Mouse (Mus musculus) lung, adult 2 months (tissue): ENCODE data around the gene Mvb12a. TPM values are rescaled to one million over a fixed set of nuclear protein-coding genes. Genes with fewer than 3 reads are reported as not detected.

ENCODE experiments used
- DNase-seq: peaks from one replicate; pipeline ENCODE4 v3.0.0; 2022
- H3K4me1 ChIP-seq: fragments of 200-500 bp; 2 replicates; pipeline ENCODE4 v1.6.1; 2011; ENCODE audit warnings: low read length; ENCODE audit not compliant: control insufficient read depth, insufficient read depth
- H3K4me3 ChIP-seq: fragments of 200-500 bp; replicated peaks from 2 replicates; pipeline ENCODE3; 2011; ENCODE audit warnings: low read depth, mild to moderate bottlenecking, control low read depth, low read length; ENCODE audit errors: extremely low read depth
- CTCF ChIP-seq: fragments of 200-500 bp; IDR thresholded peaks from 2 replicates; pipeline ENCODE4 v1.5.1; 2011; ENCODE audit warnings: mild to moderate bottlenecking, low read length, control low read depth; ENCODE audit not compliant: insufficient read depth
- POLR2A ChIP-seq: fragments of 200-500 bp; IDR thresholded peaks from 2 replicates; pipeline ENCODE4 v1.6.1; 2011; ENCODE audit warnings: low read depth, mild to moderate bottlenecking, control low read depth, low read length, borderline replicate concordance; ENCODE audit errors: extremely low read depth
- WGBS: fragments of 180-500 bp; shearing (Covaris S2); methylation state at CpG from one replicate; pipeline ENCODE4 v1.1.7; 2018; 5-methylcytosine and 5-hydroxymethylcytosine counted together
- polyA plus RNA-seq: library from polyadenylated mRNA; depleted of rRNA; stranded (reverse); fragments of >200 nt; gene quantifications from 2 replicates; pipeline ENCODE4 v1.2.3, GENCODE M21; 2012; rRNA removed

Gene Mvb12a
- 131 and 132 TPM in 2 replicates for polyA plus RNA-seq

GRCm38 (mm10) chr8:71542632-71543343 lies at the start of gene Mvb12a:
Mvb12a (plus strand) TSS chr8:71542922.
- peaks cover 10% of the 10 kb centered on the region for H3K4me1 ChIP-seq
- peak; percentile 97 for DNase-seq
- peak; percentile 57; the same call in 1 of the 2 replicates for TF ChIP-seq POLR2A
- no peak for TF ChIP-seq CTCF
- under 1% methylated on average over 55 of the region's 55 CpGs for WGBS
- H3K4me3 ChIP-seq = peak within 1 kb of the TSS; percentile 70

- peak; percentile 86 for DNase-seq
- TF ChIP-seq CTCF (peak; percentile 73), POLR2A (no peak)
- no peak overlapping the region for H3K4me3 ChIP-seq
- 6% methylated on average over 16 of the region's 16 CpGs for WGBS
- peaks cover 31% of the 10 kb centered on the region for H3K4me1 ChIP-seq
Observed at GRCm38 (mm10) chr8:71495039-71495438, 47.7 kb upstream of the Mvb12a start.

GRCm38 (mm10) chr8:71495811-71496210 lies 46.9 kb upstream of the Mvb12a start:
- Histone ChIP-seq H3K4me1 (peaks cover 31% of the 10 kb centered on the region), H3K4me3 (no peak overlapping the region)
- no peak for DNase-seq
- TF ChIP-seq POLR2A (no peak), CTCF (no peak)
- WGBS = 50% methylated on average over 5 of the region's 5 CpGs

- Histone ChIP-seq H3K4me1 (peaks cover 31% of the 10 kb centered on the region), H3K4me3 (no peak overlapping the region)
- peak; percentile 78 for DNase-seq
- WGBS = 31% methylated on average over 11 of the region's 11 CpGs
- TF ChIP-seq CTCF (0 out of 2 replicates have a peak, but pooled peaks have one; percentile 33), POLR2A (no peak)
Observed at GRCm38 (mm10) chr8:71496481-71496880, 46.2 kb upstream of the Mvb12a start.

- TF ChIP-seq POLR2A (no peak), CTCF (no peak)
- Histone ChIP-seq H3K4me3 (no peak overlapping the region), H3K4me1 (peaks cover 31% of the 10 kb centered on the region)
- no peak for DNase-seq
- WGBS = 95% methylated on average over 1 of the region's 1 CpGs
Observed at GRCm38 (mm10) chr8:71497077-71497645, 45.6 kb upstream of the Mvb12a start.

- no peak for DNase-seq
- 31% methylated on average over 15 of the region's 15 CpGs for WGBS
Observed at GRCm38 (mm10) chr8:71497881-71498501, 44.7 kb upstream of the Mvb12a start.

GRCm38 (mm10) chr8:71498816-71499690 lies 43.7 kb upstream of the Mvb12a start:
- H3K4me1 ChIP-seq = peaks cover 31% of the 10 kb centered on the region
- DNase-seq = no peak
- no peak for TF ChIP-seq POLR2A
- no peak for TF ChIP-seq CTCF
- WGBS = 25% methylated on average over 16 of the region's 16 CpGs
- no peak overlapping the region for H3K4me3 ChIP-seq

More at GRCm38 (mm10) chr8:71497881-71498501, 44.7 kb upstream of the Mvb12a start:
- TF ChIP-seq POLR2A (no peak), CTCF (no peak)
- peaks cover 31% of the 10 kb centered on the region for H3K4me1 ChIP-seq
- H3K4me3 ChIP-seq = no peak overlapping the region

GRCm38 (mm10) chr8:71504349-71504748 lies 38.4 kb upstream of the Mvb12a start:
- 91% methylated on average over 4 of the region's 4 CpGs for WGBS
- DNase-seq = no peak
- H3K4me3 ChIP-seq = no peak overlapping the region
- peaks cover 7% of the 10 kb centered on the region for H3K4me1 ChIP-seq
- TF ChIP-seq POLR2A (0 out of 2 replicates have a peak, but pooled peaks have one; percentile 11), CTCF (no peak)

- Histone ChIP-seq H3K4me1 (peaks cover 5% of the 10 kb centered on the region; the same call in 1 of the 2 replicates), H3K4me3 (no peak overlapping the region)
- DNase-seq = no peak
- WGBS = 88% methylated on average over 4 of the region's 4 CpGs
- TF ChIP-seq POLR2A = no peak
- TF ChIP-seq CTCF = no peak
Observed at GRCm38 (mm10) chr8:71505326-71505725, 37.4 kb upstream of the Mvb12a start.
